Mouse (Mus musculus) heart, adult 8-10 months (tissue): ENCODE data around the gene Slc9c1. TPM values are rescaled to one million over a fixed set of nuclear protein-coding genes. Genes with fewer than 3 reads are reported as not detected.
A peak's percentile ranks its signal among the peaks of the same experiment; 100 is the strongest.

Source experiments
- DNase-seq: peaks from one replicate; pipeline ENCODE4 v3.0.0; 2022; ENCODE audit warnings: low spot score
- total RNA-seq, 4 experiments: library from RNA; stranded (reverse); gene quantifications; 2 replicates each; pipeline ENCODE4 v1.2.4; 2022

The Slc9c1 gene
- total RNA-seq, 4 experiments from 2014 or later, result not detected

GRCm38 (mm10) chr16:45625342-45625741, 90.2 kb downstream of the Slc9c1 start:
- DNase-seq, result no peak

GRCm38 (mm10) chr16:45629497-45630105, 94.5 kb downstream of the Slc9c1 start:
- no peak for DNase-seq

- DNase-seq, result peak; percentile 70
Measured at GRCm38 (mm10) chr16:45630347-45630960, 95.3 kb downstream of the Slc9c1 start.

- DNase-seq, result no peak
Measured at GRCm38 (mm10) chr16:45632420-45632819, 97.3 kb downstream of the Slc9c1 start.

GRCm38 (mm10) chr16:45635826-45636225, 100.7 kb downstream of the Slc9c1 start:
- no peak for DNase-seq

GRCm38 (mm10) chr16:45640070-45640762, 105.1 kb downstream of the Slc9c1 start:
- no peak for DNase-seq

- DNase-seq, result no peak
Measured at GRCm38 (mm10) chr16:45641301-45641700, 106.2 kb downstream of the Slc9c1 start.

GRCm38 (mm10) chr16:45643944-45644343, 108.8 kb downstream of the Slc9c1 start:
- DNase-seq, result no peak

GRCm38 (mm10) chr16:45644380-45644779, 109.3 kb downstream of the Slc9c1 start:
- peak; percentile 26 for DNase-seq

- DNase-seq, result no peak
Measured at GRCm38 (mm10) chr16:45651497-45651896, 116.4 kb downstream of the Slc9c1 start.

- no peak for DNase-seq
Measured at GRCm38 (mm10) chr16:45653009-45653933, 118.2 kb downstream of the Slc9c1 start.

- no peak for DNase-seq
Measured at GRCm38 (mm10) chr16:45653934-45654332, 118.8 kb downstream of the Slc9c1 start, which contains the start of gene BC016579. Gene BC016579 (minus strand): TSS chr16:45654068.

GRCm38 (mm10) chr16:45654465-45654864, 119.4 kb downstream of the Slc9c1 start:
- no peak for DNase-seq

Other genes starting within 250 kb of the Slc9c1 start
- gene Cd200, start 126.3 kb upstream of the Slc9c1 start, total RNA-seq, result 10 to 100 TPM; 40.5 to 94.2 (median 53.1) TPM
- gene Gm609, start 42.3 kb upstream of the Slc9c1 start, total RNA-seq, result not detected
- not detected for gene Gm17783, start 3.3 kb upstream of the Slc9c1 start, total RNA-seq
- gene Gcsam, start 75.1 kb downstream of the Slc9c1 start, total RNA-seq, result under 1 TPM in 1 of 4 experiments, not detected in 3; 0.14 TPM
- gene BC016579, start 118.8 kb downstream of the Slc9c1 start, total RNA-seq, result not detected
- not detected for gene Tmprss7, start 158.3 kb downstream of the Slc9c1 start, total RNA-seq
- under 1 TPM in 3 of 4 experiments, not detected in 1; 0.60 to 0.98 (median 0.78) TPM for gene Tagln3, start 189.3 kb downstream of the Slc9c1 start, total RNA-seq
- 10 to 100 TPM; 16.5 to 20.8 (median 17.1) TPM for gene Abhd10, start 207.6 kb downstream of the Slc9c1 start, total RNA-seq